Mouse (Mus musculus) C2C12 (cell line): Measurements from ENCODE around the gene Nuak1. TPM values are rescaled to one million over a fixed set of nuclear protein-coding genes. Genes with fewer than 3 reads are reported as not detected.
"Not testable (repeated sequence)": the region's sequence is repeated elsewhere in the genome, so short reads cannot be mapped to it uniquely, and the experiment has no call there.

ENCODE experiments used
- H3K27me3 ChIP-seq: one replicate; pipeline ENCODE4 v1.6.1; 2011; ENCODE audit not compliant: control insufficient read depth, insufficient read depth, insufficient read length
- H3K36me3 ChIP-seq: one replicate; pipeline ENCODE4 v1.6.1; 2011; ENCODE audit not compliant: control insufficient read depth, insufficient read depth
- H3K4me3 ChIP-seq: one replicate; pipeline ENCODE4 v1.5.1; 2011; ENCODE audit warnings: mild to moderate bottlenecking, control low read depth; ENCODE audit not compliant: poor library complexity, insufficient read depth, severe bottlenecking
- H3K79me2 ChIP-seq: one replicate; pipeline ENCODE4 v1.6.1; 2011; ENCODE audit not compliant: control insufficient read depth, insufficient read depth
- H3K79me3 ChIP-seq: one replicate; pipeline ENCODE4 v1.6.1; 2011; ENCODE audit warnings: low read depth, control low read depth
- H3ac ChIP-seq: one replicate; pipeline ENCODE3; 2011; ENCODE audit warnings: low read depth; ENCODE audit not compliant: control insufficient read depth, insufficient read length
- CEBPB ChIP-seq: IDR thresholded peaks from one replicate; pipeline ENCODE4 v1.6.1; 2011; ENCODE audit warnings: low read depth, mild to moderate bottlenecking, control low read depth, moderate library complexity
- CTCF ChIP-seq: IDR thresholded peaks from one replicate; pipeline ENCODE4 v1.5.1; 2011; ENCODE audit not compliant: control insufficient read depth, insufficient read depth, insufficient read length
- FOSL1 ChIP-seq: IDR thresholded peaks from one replicate; pipeline ENCODE4 v1.8.0; 2011; ENCODE audit warnings: mild to moderate bottlenecking, low read length; ENCODE audit not compliant: poor library complexity, insufficient read depth, severe bottlenecking
- MAX ChIP-seq: IDR thresholded peaks from one replicate; pipeline ENCODE4 v1.6.1; 2011; ENCODE audit warnings: mild to moderate bottlenecking, control low read depth
- MYOD1 ChIP-seq: IDR thresholded peaks from one replicate; pipeline ENCODE4 v1.6.1; 2011; ENCODE audit warnings: low read depth; ENCODE audit not compliant: control insufficient read depth, insufficient read length
- MYOG ChIP-seq: IDR thresholded peaks from one replicate; pipeline ENCODE4 v1.6.1; 2011; ENCODE audit not compliant: control insufficient read depth, insufficient read length; ENCODE audit errors: extremely low read depth
- USF1 ChIP-seq: IDR thresholded peaks from one replicate; pipeline ENCODE4 v1.6.1; 2011; ENCODE audit warnings: low read depth, mild to moderate bottlenecking, control low read depth, moderate library complexity
- long read RNA-seq, 2 experiments: library from polyadenylated mRNA; unstranded; transcript quantifications; one replicate each; pipeline ENCODE4 v2.0.0; 2019 to 2020
- polyA plus RNA-seq: library from polyadenylated mRNA; unstranded; fragments of >200 nt; fragmentation: generic; extraction: Trizol; gene quantifications from one replicate; pipeline ENCODE4 v1.2.1, GENCODE M21; 2012; ENCODE audit warnings: missing spikeins

The Nuak1 gene
- 15.2 TPM for polyA plus RNA-seq
- long read RNA-seq, experiment 1, partial matches to known transcripts: 0 of 5 reads
- long read RNA-seq, experiment 1, other reads (novel, unspliced or antisense): 5 of 5 reads
- long read RNA-seq, experiment 2, full-length matches to known transcripts: 1 of 6 reads
- long read RNA-seq, experiment 2, partial matches to known transcripts: 0 of 6 reads
- long read RNA-seq, experiment 2, other reads (novel, unspliced or antisense): 5 of 6 reads

- H3K27me3 ChIP-seq: no peaks in the 10 kb centered on the region
- H3ac ChIP-seq: peak within 1 kb of the TSS; percentile 96
- peak within 1 kb of the TSS; percentile 78 for H3K4me3 ChIP-seq
- H3K36me3 ChIP-seq: peaks cover 4% of the 10 kb centered on the region
- peaks cover 52% of the 10 kb centered on the region for H3K79me2 ChIP-seq
- TF ChIP-seq CTCF (no peak), MAX (peak; percentile 38), CEBPB (no peak)
- H3K79me3 ChIP-seq: peaks cover 16% of the 10 kb centered on the region
Observed at GRCm38 (mm10) chr10:84440541-84441433, at the start of gene Nuak1. Gene Nuak1 (minus strand): TSS chr10:84440597.

DNA sequence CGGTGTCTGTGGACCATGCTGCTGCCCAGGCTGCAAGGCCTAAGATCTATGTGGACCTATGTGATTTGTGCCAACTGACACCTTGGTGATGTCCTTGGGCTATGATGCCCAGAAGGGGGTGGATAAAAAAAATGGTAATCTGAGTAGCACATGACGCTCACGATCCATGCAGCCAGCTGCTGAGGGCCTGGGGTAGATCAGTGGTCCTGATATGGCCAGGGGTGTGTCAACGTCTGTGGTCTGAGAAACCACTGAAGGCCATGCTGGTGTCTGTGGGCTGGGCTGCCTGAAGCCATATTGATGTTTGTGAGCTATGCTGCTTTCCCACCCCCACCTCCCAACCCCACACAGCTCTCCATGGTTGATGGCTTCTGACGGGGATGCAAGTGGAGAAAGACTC, 49.7 kb upstream of the Nuak1 start:
- TF ChIP-seq MYOG: no peak
- peak; percentile 95 for TF ChIP-seq MYOD1
- no peak overlapping the region for H3K4me3 ChIP-seq
- H3K27me3 ChIP-seq: no peaks in the 10 kb centered on the region
- H3K36me3 ChIP-seq: no peaks in the 10 kb centered on the region
- H3K79me3 ChIP-seq: no peaks in the 10 kb centered on the region
- no peak overlapping the region for H3ac ChIP-seq
- no peaks in the 10 kb centered on the region for H3K79me2 ChIP-seq

DNA sequence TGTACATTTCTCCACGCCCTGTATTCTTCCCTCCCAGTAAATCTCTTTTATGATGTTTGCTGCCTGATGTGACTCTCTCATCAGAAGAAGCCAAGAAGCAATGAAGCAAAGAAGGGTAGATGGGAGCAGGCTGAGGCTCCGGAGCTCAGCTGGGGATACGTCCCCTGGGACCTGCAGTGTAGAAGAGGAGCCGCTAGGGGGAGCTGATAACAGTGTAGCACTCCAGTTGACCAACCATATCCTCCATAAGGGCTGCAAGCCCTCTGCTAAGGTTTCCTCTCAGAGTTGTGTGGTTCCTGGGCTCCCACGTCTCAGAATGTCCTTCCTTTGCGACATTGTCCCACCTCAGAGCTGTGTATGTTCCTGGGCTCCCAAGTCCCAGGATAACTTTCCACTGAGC, 47.9 kb upstream of the Nuak1 start:
- Histone ChIP-seq H3K4me3 (no peak overlapping the region), H3K79me2 (no peaks in the 10 kb centered on the region), H3K36me3 (no peaks in the 10 kb centered on the region), H3ac (no peak overlapping the region), H3K27me3 (no peaks in the 10 kb centered on the region), H3K79me3 (no peaks in the 10 kb centered on the region)
- TF ChIP-seq MAX: no peak
- peak; percentile 37 for TF ChIP-seq CTCF

DNA sequence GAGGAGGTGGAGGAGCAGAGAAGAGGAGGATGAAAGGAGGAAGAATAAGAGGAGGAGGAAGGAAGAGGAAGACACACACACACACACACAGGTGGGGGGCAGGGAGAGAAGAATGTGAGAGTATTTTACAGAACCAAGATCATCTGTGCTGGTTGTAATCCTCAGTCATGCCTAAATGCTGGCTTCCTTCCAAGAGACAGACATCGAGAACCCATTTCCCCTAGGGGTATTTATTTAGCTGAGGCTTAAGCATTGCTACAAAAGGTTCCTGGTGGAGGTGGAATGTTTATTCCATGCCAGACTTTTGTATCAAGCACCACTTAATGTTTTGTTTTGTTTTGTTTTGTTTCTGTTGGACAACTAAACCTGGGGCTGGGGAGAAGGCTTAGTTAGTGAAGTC, 44.3 kb upstream of the Nuak1 start:
- Histone ChIP-seq H3K36me3 (no peaks in the 10 kb centered on the region), H3K4me3 (no peak overlapping the region), H3K27me3 (no peaks in the 10 kb centered on the region), H3ac (no peak overlapping the region), H3K79me3 (no peaks in the 10 kb centered on the region), H3K79me2 (no peaks in the 10 kb centered on the region)
- TF ChIP-seq FOSL1 (no peak), MAX (no peak), USF1 (no peak), CTCF (no peak), MYOD1 (no peak), CEBPB (no peak), MYOG (no peak)

GRCm38 (mm10) chr10:84483553-84483952, 43.2 kb upstream of the Nuak1 start:
- no peak overlapping the region for H3K4me3 ChIP-seq
- no peaks in the 10 kb centered on the region for H3K79me3 ChIP-seq
- H3K79me2 ChIP-seq: no peaks in the 10 kb centered on the region
- H3ac ChIP-seq: no peak overlapping the region
- TF ChIP-seq CEBPB (peak; percentile 54), MYOG (no peak), CTCF (no peak)
- H3K36me3 ChIP-seq: no peaks in the 10 kb centered on the region
- no peaks in the 10 kb centered on the region for H3K27me3 ChIP-seq

DNA sequence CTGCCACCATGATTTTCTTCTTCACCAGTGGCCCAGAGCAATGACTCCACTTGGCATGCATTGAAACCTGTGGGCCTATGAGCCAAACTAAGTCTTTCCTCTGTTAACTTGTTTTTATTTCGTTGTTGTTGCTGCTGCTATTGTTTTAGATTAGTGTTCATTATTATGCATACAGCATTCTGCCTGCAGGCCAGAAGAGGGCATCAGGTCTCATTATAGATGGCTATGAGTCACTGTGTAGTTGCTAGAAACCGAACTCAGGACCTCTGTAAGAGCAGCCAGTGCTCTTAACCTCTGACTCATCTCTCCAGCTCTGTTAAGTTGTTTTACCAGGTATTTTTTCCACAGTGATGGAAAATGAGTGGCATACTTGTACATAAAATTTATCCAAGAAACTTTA, 42.7 kb upstream of the Nuak1 start:
- H3K79me2 ChIP-seq: no peaks in the 10 kb centered on the region
- no peak for TF ChIP-seq MAX
- no peak for TF ChIP-seq FOSL1
- TF ChIP-seq CEBPB: no peak
- TF ChIP-seq MYOD1: no peak
- TF ChIP-seq MYOG: no peak
- TF ChIP-seq USF1: no peak
- TF ChIP-seq CTCF: no peak
- H3K79me3 ChIP-seq: no peaks in the 10 kb centered on the region
- no peak overlapping the region for H3ac ChIP-seq
- no peaks in the 10 kb centered on the region for H3K36me3 ChIP-seq
- H3K27me3 ChIP-seq: no peaks in the 10 kb centered on the region
- H3K4me3 ChIP-seq: no peak overlapping the region

DNA sequence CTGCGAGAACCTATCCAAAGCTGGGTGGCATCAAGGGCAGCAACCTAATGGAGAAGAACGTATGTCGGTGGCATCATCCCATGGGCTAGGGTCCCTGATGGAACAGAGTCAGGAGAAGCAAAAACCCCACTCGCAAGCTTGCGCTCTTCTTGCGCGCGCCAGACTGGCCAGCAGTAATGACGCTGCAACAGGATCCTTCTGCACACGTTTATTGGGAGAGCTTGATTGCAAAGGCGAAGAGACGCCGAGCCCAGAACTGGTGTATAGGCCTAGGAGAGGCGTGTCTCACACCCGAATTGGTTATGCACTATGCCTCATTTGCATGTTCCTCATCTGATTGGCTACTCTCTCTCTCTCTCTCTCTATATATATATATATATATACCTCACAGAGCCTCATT, 42.0 kb upstream of the Nuak1 start:
- H3ac ChIP-seq, H3K36me3 ChIP-seq, H3K79me2 ChIP-seq, H3K4me3 ChIP-seq, H3K79me3 ChIP-seq, H3K27me3 ChIP-seq: not testable (repeated sequence)
